Mouse (Mus musculus) kidney, postnatal 0 days (tissue): ENCODE measurements around the gene Macrod2. TPM values are rescaled to one million over a fixed set of nuclear protein-coding genes. Genes with fewer than 3 reads are reported as not detected.

Source experiments
- ATAC-seq: fragments of 200-750 bp; cut with Nextera tagmentation; replicated peaks from 2 replicates; pipeline ENCODE4 v1.8.0; 2017; ENCODE audit warnings: low read depth, moderate number of reproducible peaks, moderate TSS enrichment, moderate library complexity; ENCODE audit not compliant: low FRiP score
- DNase-seq: peaks from one replicate; pipeline ENCODE4 v3.0.0-alpha.2; 2016; ENCODE audit warnings: low spot score
- H3K27ac ChIP-seq: fragments of 300-500 bp; sonication (generic); 2 replicates; pipeline ENCODE4 v1.5.1; 2014; ENCODE audit warnings: mild to moderate bottlenecking
- H3K27me3 ChIP-seq: fragments of 300-500 bp; sonication (generic); 2 replicates; pipeline ENCODE4 v1.6.1; 2014; ENCODE audit warnings: low read length, mixed read lengths; ENCODE audit not compliant: insufficient read depth
- H3K36me3 ChIP-seq: fragments of 300-500 bp; sonication (generic); 2 replicates; pipeline ENCODE4 v1.6.1; 2014; ENCODE audit warnings: low read length, mixed read lengths; ENCODE audit not compliant: insufficient read depth
- H3K4me1 ChIP-seq: fragments of 300-500 bp; sonication (generic); replicated peaks from 2 replicates; pipeline ENCODE4 v1.6.1; 2014; ENCODE audit warnings: antibody characterized with exemption, low read length, mixed read lengths; ENCODE audit not compliant: insufficient read depth
- H3K4me2 ChIP-seq: fragments of 300-500 bp; sonication (generic); 2 replicates; pipeline ENCODE4 v1.6.1; 2014; ENCODE audit warnings: mild to moderate bottlenecking, low read length, moderate library complexity, mixed read lengths
- H3K4me3 ChIP-seq: fragments of 300-500 bp; sonication (generic); replicated peaks from 2 replicates; pipeline ENCODE4 v1.5.1; 2014; ENCODE audit warnings: low read depth, low read length
- H3K9ac ChIP-seq: fragments of 300-500 bp; sonication (generic); 2 replicates; pipeline ENCODE4 v1.6.1; 2014; ENCODE audit warnings: low read depth, low read length
- H3K9me3 ChIP-seq: fragments of 300-500 bp; sonication (generic); replicated peaks from 2 replicates; pipeline ENCODE4 v1.6.1; 2016; ENCODE audit warnings: low read length, inconsistent platforms, mixed read lengths
- CTCF ChIP-seq: IDR thresholded peaks from 2 replicates; pipeline ENCODE4 v1.5.1; 2016; ENCODE audit warnings: antibody characterized with exemption, low read depth, mild to moderate bottlenecking, moderate library complexity
- WGBS: fragments of 180-500 bp; shearing (Covaris S2); extraction: QIAGEN DNeasy Blood & Tissue Kit; methylation state at CpG from one replicate; pipeline ENCODE4 v1.1.7; 2014; 5-methylcytosine and 5-hydroxymethylcytosine counted together
- polyA plus RNA-seq: library from polyadenylated mRNA; unstranded; fragments of >200 nt; fragmentation: Nextera tagmentation; extraction: Ambion mirVana; gene quantifications from 2 replicates; pipeline ENCODE4 v1.2.1, GENCODE M21; 2015

Macrod2 gene
- polyA plus RNA-seq, 1 experiment from 2014 or later = 28.6 TPM

DNA sequence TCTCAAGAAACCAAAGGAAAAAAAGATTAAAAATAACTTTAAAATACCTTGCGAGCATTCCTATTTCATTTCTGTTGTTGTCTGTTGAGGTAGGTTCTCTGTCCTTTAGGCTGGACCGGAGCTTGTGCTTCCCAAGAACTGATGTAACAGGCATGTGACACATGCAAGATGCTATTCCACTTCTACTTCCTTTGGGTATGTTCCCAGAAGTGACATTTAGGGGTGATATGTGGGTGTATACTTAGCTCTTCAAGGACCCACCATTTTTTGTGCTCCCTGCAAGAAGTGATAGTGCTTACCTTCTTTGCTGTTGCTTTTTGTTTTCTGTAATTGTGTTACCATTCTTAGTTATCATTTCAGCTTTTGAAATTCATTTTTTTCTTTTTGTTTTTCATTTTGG lies 126.4 kb downstream of the Macrod2 start:
- 95% methylated on average over 2 of the region's 2 CpGs for WGBS
- no peak overlapping the region for H3K27ac ChIP-seq
- no peak for TF ChIP-seq CTCF
- H3K4me2 ChIP-seq = no peak overlapping the region
- ATAC-seq = no peak
- no peaks in the 10 kb centered on the region for H3K36me3 ChIP-seq
- no peaks in the 10 kb centered on the region for H3K27me3 ChIP-seq
- H3K9me3 ChIP-seq = no peaks in the 10 kb centered on the region
- no peak overlapping the region for H3K9ac ChIP-seq
- DNase-seq = no peak
- no peak overlapping the region for H3K4me3 ChIP-seq
- no peaks in the 10 kb centered on the region for H3K4me1 ChIP-seq

DNA sequence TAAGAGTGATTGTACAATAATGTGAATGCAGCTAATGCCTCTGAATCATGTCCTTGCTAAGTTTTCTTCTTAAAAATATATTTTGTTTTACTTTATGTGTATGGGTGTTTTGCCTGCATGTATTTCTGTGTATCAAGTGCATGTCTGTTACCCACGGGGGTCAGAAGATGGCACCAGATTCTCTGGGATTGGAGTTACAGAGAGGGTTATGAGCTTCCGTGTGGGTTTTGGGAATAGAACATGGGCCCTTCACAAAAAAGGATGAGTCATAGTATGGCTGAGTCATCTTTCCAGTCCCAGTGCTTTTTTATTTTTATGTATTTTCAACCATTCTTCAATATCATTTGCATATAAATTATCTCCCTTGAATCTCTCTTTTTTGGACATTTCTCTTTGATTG lies 135.1 kb downstream of the Macrod2 start:
- Histone ChIP-seq H3K9ac (no peak overlapping the region), H3K4me1 (no peaks in the 10 kb centered on the region), H3K9me3 (no peaks in the 10 kb centered on the region), H3K4me2 (no peak overlapping the region), H3K4me3 (no peak overlapping the region), H3K27me3 (no peaks in the 10 kb centered on the region), H3K36me3 (no peaks in the 10 kb centered on the region), H3K27ac (no peak overlapping the region)
- DNase-seq (no peak), ATAC-seq (no peak)
- 75% methylated on average over 2 of the region's 2 CpGs for WGBS
- TF ChIP-seq CTCF = peak; percentile 16; the same call in 1 of the 2 replicates

DNA sequence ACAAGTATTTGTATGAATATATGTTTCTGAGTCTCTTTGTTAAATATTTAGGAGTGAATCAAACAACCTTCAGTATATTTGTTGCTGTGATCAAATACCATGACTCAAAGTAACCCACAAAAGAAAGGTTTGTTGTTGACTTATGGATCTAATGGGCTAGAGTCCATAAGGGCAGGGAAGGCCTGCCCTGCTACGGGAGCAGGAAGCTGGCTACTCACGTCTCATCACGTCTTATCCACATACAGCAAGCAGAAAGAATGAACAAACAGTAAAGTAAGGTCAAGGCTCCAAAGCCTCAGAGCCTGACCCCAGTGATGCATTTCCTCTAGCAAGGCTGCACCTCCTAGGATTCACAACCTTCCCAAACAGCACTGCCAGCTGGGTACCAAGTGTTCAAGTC lies 136.9 kb downstream of the Macrod2 start:
- Histone ChIP-seq H3K4me3 (no peak overlapping the region), H3K27ac (no peak overlapping the region), H3K36me3 (no peaks in the 10 kb centered on the region), H3K4me2 (no peak overlapping the region), H3K27me3 (no peaks in the 10 kb centered on the region), H3K9ac (no peak overlapping the region), H3K4me1 (no peaks in the 10 kb centered on the region), H3K9me3 (no peaks in the 10 kb centered on the region)
- ATAC-seq (no peak), DNase-seq (no peak)
- TF ChIP-seq CTCF = no peak
- 61% methylated on average over 3 of the region's 3 CpGs for WGBS

DNA sequence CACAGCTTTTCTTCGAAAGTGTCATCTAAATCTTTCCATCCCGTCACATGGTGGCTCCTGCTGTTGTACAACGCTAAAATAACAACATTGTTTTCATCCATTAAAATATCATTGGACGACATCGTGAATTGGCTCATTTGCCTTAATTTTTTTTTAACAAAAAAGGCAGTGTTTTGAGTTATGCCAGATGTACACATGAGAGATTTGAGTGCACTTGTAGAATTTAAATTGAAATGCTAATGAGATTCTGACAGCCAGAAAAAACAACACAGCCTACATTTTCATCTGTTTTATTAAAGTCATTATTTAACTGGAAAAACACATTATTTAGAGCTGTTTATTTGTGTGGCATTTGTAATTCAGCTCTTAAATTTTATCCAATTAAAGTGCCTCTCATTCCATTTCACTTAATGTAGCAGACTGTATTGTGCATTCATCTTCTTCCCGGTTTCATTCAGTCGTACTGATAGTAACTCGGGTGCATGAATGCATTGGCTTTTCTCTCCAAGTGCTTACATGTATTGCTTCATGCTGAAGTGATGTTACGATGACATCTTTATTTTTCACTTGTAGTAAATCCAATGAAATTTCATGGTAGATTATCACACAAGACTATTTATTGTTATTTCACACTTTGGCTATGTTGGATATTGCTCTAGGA lies 137.9 kb downstream of the Macrod2 start:
- Histone ChIP-seq H3K9ac (no peak overlapping the region), H3K4me2 (no peak overlapping the region), H3K4me3 (no peak overlapping the region), H3K27ac (no peak overlapping the region), H3K4me1 (no peaks in the 10 kb centered on the region), H3K9me3 (no peaks in the 10 kb centered on the region), H3K36me3 (no peaks in the 10 kb centered on the region), H3K27me3 (no peaks in the 10 kb centered on the region)
- peak; percentile 9 for DNase-seq
- WGBS = 75% methylated on average over 9 of the region's 9 CpGs
- TF ChIP-seq CTCF = no peak
- no peak for ATAC-seq

DNA sequence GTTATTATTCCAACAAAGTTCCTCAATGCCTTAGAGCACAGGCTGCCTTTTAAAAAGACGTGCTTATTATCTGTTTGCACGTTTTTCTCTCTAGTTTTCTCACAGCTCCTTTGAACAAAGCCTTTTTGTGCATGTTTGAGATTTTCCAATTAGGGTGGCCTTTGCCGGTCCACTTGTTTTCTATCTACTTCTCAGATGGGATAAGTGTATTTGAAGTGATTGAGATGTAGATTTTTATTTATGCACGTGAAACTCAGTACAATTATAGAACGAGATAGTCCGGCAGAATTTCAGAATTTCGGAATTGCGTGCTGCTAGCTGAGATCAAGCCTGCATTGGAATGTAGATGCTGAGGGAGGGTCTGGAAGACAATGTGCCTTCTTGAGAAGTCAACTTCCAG lies 138.5 kb downstream of the Macrod2 start:
- no peak overlapping the region for H3K4me3 ChIP-seq
- no peak overlapping the region for H3K4me2 ChIP-seq
- no peaks in the 10 kb centered on the region for H3K9me3 ChIP-seq
- H3K27ac ChIP-seq = no peak overlapping the region
- DNase-seq (no peak), ATAC-seq (no peak)
- WGBS = 88% methylated on average over 8 of the region's 8 CpGs
- H3K36me3 ChIP-seq = no peaks in the 10 kb centered on the region
- TF ChIP-seq CTCF = no peak
- no peaks in the 10 kb centered on the region for H3K27me3 ChIP-seq
- H3K9ac ChIP-seq = no peak overlapping the region
- H3K4me1 ChIP-seq = no peaks in the 10 kb centered on the region

DNA sequence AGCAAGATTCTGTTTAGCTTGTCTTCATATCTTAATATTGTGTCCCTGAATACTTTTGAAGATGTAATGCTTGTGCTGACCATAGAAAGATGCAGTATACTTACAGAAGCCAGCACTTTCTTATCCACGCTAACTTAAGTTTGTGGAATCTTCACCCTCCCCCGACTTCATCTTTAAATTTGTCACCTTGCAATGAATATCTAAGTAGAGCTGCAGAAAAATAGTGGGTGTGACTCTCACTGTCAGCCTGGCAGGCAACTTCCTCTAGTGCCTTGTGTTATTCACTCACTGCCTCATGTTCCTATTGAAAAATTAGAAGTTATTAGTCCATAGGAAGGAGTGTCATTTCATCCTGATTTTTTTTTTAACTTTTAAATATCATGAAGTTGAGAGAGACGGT lies 139.5 kb downstream of the Macrod2 start:
- Histone ChIP-seq H3K4me2 (no peak overlapping the region), H3K4me3 (no peak overlapping the region), H3K27ac (no peak overlapping the region), H3K9me3 (no peaks in the 10 kb centered on the region), H3K4me1 (no peaks in the 10 kb centered on the region), H3K36me3 (no peaks in the 10 kb centered on the region), H3K27me3 (no peaks in the 10 kb centered on the region), H3K9ac (no peak overlapping the region)
- no peak for ATAC-seq
- no peak for TF ChIP-seq CTCF
- WGBS = 83% methylated on average over 3 of the region's 3 CpGs
- no peak for DNase-seq

DNA sequence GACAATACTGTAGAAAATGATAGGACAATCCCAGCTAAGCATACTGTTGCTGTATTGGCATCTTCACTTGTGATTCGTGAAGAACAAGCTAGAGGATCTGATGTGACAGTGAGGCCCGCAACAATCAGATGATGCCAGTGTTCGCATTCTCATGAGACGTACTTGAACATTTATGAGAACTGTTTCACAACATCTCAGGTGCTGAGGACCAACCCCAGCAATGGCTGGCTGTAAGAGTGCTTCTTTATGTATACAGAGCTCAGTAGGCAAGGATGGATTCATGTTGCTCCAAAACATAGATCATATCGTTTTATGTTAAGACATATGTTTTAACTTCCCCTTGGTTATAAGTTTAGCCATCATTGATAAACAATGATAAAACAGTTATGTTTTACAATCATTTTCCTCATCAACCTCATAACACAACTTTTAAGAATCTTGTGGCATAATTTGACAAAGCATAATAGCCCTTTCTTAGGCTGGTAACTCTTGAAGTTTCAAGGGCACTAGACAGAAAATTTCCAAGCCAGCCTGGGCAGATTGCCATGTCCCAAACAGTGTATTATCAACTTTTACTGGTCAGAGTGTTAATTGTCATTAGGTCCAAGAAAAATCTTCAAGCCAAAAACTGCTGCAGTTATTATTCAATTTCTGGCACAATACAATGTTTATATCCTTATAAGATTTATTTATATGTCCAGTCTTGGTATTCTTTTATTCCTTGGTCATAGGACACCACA lies 140.9 kb downstream of the Macrod2 start:
- Histone ChIP-seq H3K4me2 (no peak overlapping the region), H3K9ac (no peak overlapping the region), H3K27ac (no peak overlapping the region), H3K27me3 (no peaks in the 10 kb centered on the region), H3K4me1 (no peaks in the 10 kb centered on the region), H3K36me3 (no peaks in the 10 kb centered on the region), H3K4me3 (no peak overlapping the region), H3K9me3 (no peaks in the 10 kb centered on the region)
- WGBS = 92% methylated on average over 5 of the region's 5 CpGs
- TF ChIP-seq CTCF = no peak
- ATAC-seq = no peak
- no peak for DNase-seq
